Mouse (Mus musculus) erythroblast, embryonic 14.5 days (primary cell): ENCODE results near the gene Nmt1. TPM values are rescaled to one million over a fixed set of nuclear protein-coding genes. Genes with fewer than 3 reads are reported as not detected.

ENCODE experiments used
- H3K27me3 ChIP-seq: 2 replicates; pipeline ENCODE4 v1.6.1; 2012; ENCODE audit warnings: inconsistent platforms; ENCODE audit not compliant: control insufficient read depth
- H3K36me3 ChIP-seq: 2 replicates; pipeline ENCODE4 v1.6.1; 2012; ENCODE audit warnings: mild to moderate bottlenecking, inconsistent platforms; ENCODE audit not compliant: control insufficient read depth
- H3K4me1 ChIP-seq: 2 replicates; pipeline ENCODE4 v1.6.1; 2012; ENCODE audit warnings: inconsistent platforms; ENCODE audit not compliant: control insufficient read depth
- H3K4me3 ChIP-seq: replicated peaks from 2 replicates; pipeline ENCODE3; 2012; ENCODE audit warnings: moderate library complexity, mild to moderate bottlenecking, inconsistent platforms
- H3K9me3 ChIP-seq: 2 replicates; pipeline ENCODE4 v1.6.1; 2012; ENCODE audit warnings: low read length, inconsistent platforms, mixed read lengths; ENCODE audit not compliant: control insufficient read depth
- GATA1 ChIP-seq: IDR thresholded peaks from 2 replicates; pipeline ENCODE4 v1.6.1; 2012; ENCODE audit warnings: low read length, inconsistent platforms, mixed read lengths
- TAL1 ChIP-seq: IDR thresholded peaks from 3 replicates; pipeline ENCODE4 v1.6.1; 2012; ENCODE audit warnings: low read length, inconsistent platforms, mixed read lengths
- polyA plus RNA-seq: library from polyadenylated mRNA; stranded (reverse); fragments of >175 nt; gene quantifications from 2 replicates; pipeline ENCODE4 v1.2.3, GENCODE M21; 2012

Nmt1 gene
- polyA plus RNA-seq, 1 experiment = 1.5 TPM

DNA sequence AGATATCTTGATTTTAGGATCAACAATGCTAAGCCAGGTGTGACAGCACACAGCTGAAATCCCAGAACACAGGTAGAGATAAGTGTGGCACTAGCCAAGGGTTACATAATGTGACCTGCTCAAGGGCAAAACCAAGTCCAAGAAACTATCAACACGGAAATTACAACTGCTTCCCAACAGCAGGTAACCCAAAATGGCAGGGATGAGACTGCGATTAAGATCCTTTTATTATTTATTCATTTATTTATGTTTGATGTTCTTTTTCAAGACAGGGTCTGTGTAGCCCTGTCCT, 16.8 kb upstream of the Nmt1 start:
- peaks cover 3% of the 10 kb centered on the region for H3K9me3 ChIP-seq
- no peaks in the 10 kb centered on the region for H3K27me3 ChIP-seq
- H3K36me3 ChIP-seq = peaks cover 5% of the 10 kb centered on the region
- no peak overlapping the region for H3K4me3 ChIP-seq
- TF ChIP-seq GATA1 (no peak), TAL1 (no peak)
- H3K4me1 ChIP-seq = peaks cover 8% of the 10 kb centered on the region

GRCm38 (mm10) chr11:103015881-103016825, 11.8 kb upstream of the Nmt1 start:
- peak overlapping the region; percentile 86 for H3K4me3 ChIP-seq
- H3K9me3 ChIP-seq = peaks cover 3% of the 10 kb centered on the region
- TF ChIP-seq TAL1 (no peak), GATA1 (no peak)
- peaks cover 21% of the 10 kb centered on the region for H3K4me1 ChIP-seq
- peaks cover 10% of the 10 kb centered on the region for H3K36me3 ChIP-seq
- no peaks in the 10 kb centered on the region for H3K27me3 ChIP-seq

DNA sequence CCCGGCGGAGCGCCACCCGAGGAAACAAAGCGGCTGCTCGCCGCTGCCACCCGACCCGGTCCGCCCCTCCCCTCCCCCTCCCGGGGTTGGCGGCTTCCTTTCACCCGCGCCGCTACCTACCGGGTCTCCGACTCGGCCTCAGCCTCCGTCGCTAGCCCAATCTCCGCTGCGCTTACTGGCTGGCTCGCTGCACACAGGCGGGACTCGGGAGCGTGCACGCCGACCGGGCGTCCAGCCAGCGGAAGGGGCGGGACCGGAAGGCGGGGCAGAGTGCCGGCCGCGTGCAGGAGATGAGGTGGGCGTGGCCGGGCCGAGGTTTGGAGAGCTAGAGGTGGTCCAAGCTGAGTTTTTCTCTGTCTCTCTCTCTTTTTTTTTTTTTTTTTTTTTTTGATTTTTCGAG, 11.1 kb upstream of the Nmt1 start:
- TF ChIP-seq GATA1 (no peak), TAL1 (no peak)
- H3K27me3 ChIP-seq = no peaks in the 10 kb centered on the region
- peaks cover 22% of the 10 kb centered on the region for H3K4me1 ChIP-seq
- H3K9me3 ChIP-seq = peaks cover 3% of the 10 kb centered on the region
- peaks cover 13% of the 10 kb centered on the region for H3K36me3 ChIP-seq
- H3K4me3 ChIP-seq = peak overlapping the region; percentile 86

DNA sequence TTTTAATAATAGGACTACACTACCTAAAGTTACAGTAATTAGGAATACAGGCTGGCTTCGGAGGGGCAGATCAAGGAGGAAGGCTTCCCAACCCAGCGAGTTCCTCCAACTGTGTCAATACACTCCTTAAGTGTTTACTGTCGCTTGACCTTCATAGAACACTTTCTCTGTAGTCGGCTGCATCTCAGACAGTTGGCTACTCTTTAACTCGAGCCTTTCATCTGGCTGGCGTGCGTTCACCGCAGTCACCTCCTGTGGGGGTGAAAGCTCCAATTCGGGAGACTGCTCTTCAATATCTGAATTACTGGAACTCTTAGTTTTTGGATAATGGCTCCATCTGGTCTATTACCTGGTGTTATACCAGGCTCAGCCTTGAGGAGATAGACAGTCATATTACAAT, 10.3 kb upstream of the Nmt1 start:
- no peaks in the 10 kb centered on the region for H3K27me3 ChIP-seq
- TF ChIP-seq TAL1 (no peak), GATA1 (no peak)
- H3K9me3 ChIP-seq = peaks cover 3% of the 10 kb centered on the region
- no peak overlapping the region for H3K4me3 ChIP-seq
- H3K4me1 ChIP-seq = peaks cover 25% of the 10 kb centered on the region
- peaks cover 21% of the 10 kb centered on the region for H3K36me3 ChIP-seq

DNA sequence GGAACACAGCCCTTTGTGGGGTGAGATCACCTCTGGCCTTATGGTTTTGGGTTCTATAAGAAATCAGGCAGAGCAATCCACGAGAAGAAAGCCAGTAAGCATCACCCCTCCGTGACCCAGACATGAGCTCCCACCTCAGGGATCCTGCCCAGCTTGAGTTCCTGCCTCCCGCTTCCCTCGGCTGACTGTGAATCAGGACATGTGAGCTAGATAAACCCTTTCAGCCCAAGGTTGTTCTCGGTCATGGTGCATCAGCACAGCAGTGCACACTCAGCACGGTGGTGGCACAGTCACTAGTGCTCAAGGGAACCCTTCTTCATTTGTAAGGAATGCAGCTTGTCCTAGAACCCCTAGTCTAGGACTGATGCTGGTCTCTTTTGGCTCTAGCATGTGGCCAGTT, 9.1 kb upstream of the Nmt1 start:
- H3K4me3 ChIP-seq = no peak overlapping the region
- peaks cover 23% of the 10 kb centered on the region for H3K36me3 ChIP-seq
- H3K9me3 ChIP-seq = no peaks in the 10 kb centered on the region
- TF ChIP-seq GATA1 (no peak), TAL1 (no peak)
- no peaks in the 10 kb centered on the region for H3K27me3 ChIP-seq
- H3K4me1 ChIP-seq = peaks cover 25% of the 10 kb centered on the region

DNA sequence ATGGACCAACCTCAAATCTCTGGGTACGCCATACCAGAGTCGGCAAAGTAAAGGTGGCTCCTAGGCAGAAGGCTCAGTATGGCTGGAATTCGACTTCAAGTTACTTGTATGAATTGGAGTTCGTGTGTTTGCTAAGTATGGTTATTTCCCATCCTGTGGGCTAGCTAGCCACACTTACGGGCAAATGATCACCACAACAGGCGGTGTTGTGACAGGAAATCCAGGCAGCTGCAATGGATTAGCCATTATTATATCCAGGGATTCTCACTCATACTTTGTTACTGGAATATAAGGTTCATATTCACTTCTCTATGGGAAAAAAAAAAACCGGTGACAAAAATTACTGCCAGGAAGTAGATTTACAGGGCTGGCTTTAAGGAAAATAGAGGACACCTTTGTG, 8.7 kb upstream of the Nmt1 start:
- TF ChIP-seq GATA1 (no peak), TAL1 (no peak)
- H3K27me3 ChIP-seq = no peaks in the 10 kb centered on the region
- no peak overlapping the region for H3K4me3 ChIP-seq
- peaks cover 25% of the 10 kb centered on the region for H3K4me1 ChIP-seq
- peaks cover 25% of the 10 kb centered on the region for H3K36me3 ChIP-seq
- no peaks in the 10 kb centered on the region for H3K9me3 ChIP-seq

GRCm38 (mm10) chr11:103020713-103021335, 7.2 kb upstream of the Nmt1 start:
- no peak for TF ChIP-seq GATA1
- TF ChIP-seq TAL1 = no peak
- no peaks in the 10 kb centered on the region for H3K9me3 ChIP-seq
- H3K27me3 ChIP-seq = no peaks in the 10 kb centered on the region
- H3K36me3 ChIP-seq = peaks cover 38% of the 10 kb centered on the region
- H3K4me3 ChIP-seq = no peak overlapping the region
- peaks cover 20% of the 10 kb centered on the region for H3K4me1 ChIP-seq

DNA sequence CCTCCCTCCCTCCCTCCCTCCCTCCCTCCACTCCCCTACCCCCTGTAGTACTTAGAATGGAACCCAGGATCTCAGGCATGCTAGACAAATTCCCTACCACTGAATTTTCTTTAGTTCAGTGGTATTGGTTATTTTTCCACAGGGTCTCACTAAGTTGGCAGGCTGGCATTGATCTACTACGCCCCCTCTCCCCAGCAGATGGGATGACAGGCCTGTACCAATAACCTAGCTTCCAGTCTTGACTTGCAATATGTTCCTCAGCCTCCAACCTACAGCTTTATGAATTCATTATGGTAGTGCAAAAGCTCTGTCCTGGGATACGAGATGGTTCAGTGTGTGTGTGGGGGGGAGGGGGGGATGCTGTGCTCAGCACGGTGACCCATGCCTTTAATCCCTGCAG, 4.0 kb upstream of the Nmt1 start:
- peaks cover 21% of the 10 kb centered on the region for H3K4me1 ChIP-seq
- no peaks in the 10 kb centered on the region for H3K9me3 ChIP-seq
- TF ChIP-seq TAL1 (no peak), GATA1 (no peak)
- no peaks in the 10 kb centered on the region for H3K27me3 ChIP-seq
- H3K4me3 ChIP-seq = no peak overlapping the region
- H3K36me3 ChIP-seq = peaks cover 45% of the 10 kb centered on the region

DNA sequence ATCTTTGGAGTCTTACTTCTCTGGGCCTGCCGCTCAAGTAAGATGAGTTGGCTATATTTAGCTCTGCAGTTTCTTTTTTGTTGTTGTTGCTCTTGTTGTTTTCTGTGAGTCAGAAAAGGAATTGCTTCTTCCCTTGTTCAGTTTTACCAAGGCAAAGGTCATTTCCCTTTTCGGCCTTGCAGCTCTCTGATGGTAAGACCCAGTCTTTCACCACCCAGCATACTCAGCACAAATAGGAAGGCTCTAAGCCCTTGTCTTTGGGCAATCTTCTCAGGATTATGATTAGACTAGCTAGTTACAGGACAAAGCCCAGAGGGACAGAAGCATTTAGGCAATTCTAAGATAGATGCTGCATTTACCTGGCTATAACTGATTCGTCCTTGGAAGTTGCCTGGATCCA, 1.1 kb upstream of the Nmt1 start:
- Histone ChIP-seq H3K9me3 (no peaks in the 10 kb centered on the region), H3K27me3 (no peaks in the 10 kb centered on the region), H3K4me3 (peak overlapping the region; percentile 70), H3K36me3 (peaks cover 54% of the 10 kb centered on the region), H3K4me1 (peaks cover 44% of the 10 kb centered on the region)
- TF ChIP-seq TAL1 (no peak), GATA1 (no peak)
